Mouse (Mus musculus) stomach, embryonic 15.5 days (tissue): ENCODE results near the gene Glod5. TPM values are rescaled to one million over a fixed set of nuclear protein-coding genes. Genes with fewer than 3 reads are reported as not detected.

Source experiments
- ATAC-seq: fragments of 200-750 bp; cut with Nextera tagmentation; 2 replicates; pipeline ENCODE4 v1.8.0; 2017; ENCODE audit warnings: low read depth, moderate number of reproducible peaks, moderate TSS enrichment; ENCODE audit not compliant: insufficient read depth, low FRiP score
- H3K27ac ChIP-seq: fragments of 300-500 bp; sonication (generic); 2 replicates; pipeline ENCODE4 v1.5.1; 2015; ENCODE audit warnings: mild to moderate bottlenecking, inconsistent platforms
- H3K27me3 ChIP-seq: fragments of 300-500 bp; sonication (generic); replicated peaks from 2 replicates; pipeline ENCODE4 v1.6.1; 2015; ENCODE audit warnings: inconsistent platforms
- H3K36me3 ChIP-seq: fragments of 300-500 bp; sonication (generic); 2 replicates; pipeline ENCODE4 v1.6.1; 2015; ENCODE audit warnings: inconsistent platforms
- H3K4me1 ChIP-seq: fragments of 300-500 bp; sonication (generic); 2 replicates; pipeline ENCODE4 v1.6.1; 2015; ENCODE audit warnings: inconsistent platforms
- H3K4me2 ChIP-seq: fragments of 300-500 bp; sonication (generic); 2 replicates; pipeline ENCODE4 v1.6.1; 2015; ENCODE audit warnings: mild to moderate bottlenecking, inconsistent platforms
- H3K4me3 ChIP-seq: fragments of 300-500 bp; sonication (generic); replicated peaks from 2 replicates; pipeline ENCODE4 v1.5.1; 2015; ENCODE audit warnings: inconsistent platforms
- H3K9ac ChIP-seq: fragments of 300-500 bp; sonication (generic); 2 replicates; pipeline ENCODE4 v1.6.1; 2015; ENCODE audit warnings: inconsistent platforms
- H3K9me3 ChIP-seq: fragments of 300-500 bp; sonication (generic); 2 replicates; pipeline ENCODE4 v1.6.1; 2016; ENCODE audit warnings: inconsistent platforms
- WGBS: fragments of 180-500 bp; shearing (Covaris S2); methylation state at CpG from one replicate; pipeline ENCODE4 v1.1.7; 2015; 5-methylcytosine and 5-hydroxymethylcytosine counted together
- polyA plus RNA-seq: library from polyadenylated mRNA; unstranded; fragments of >200 nt; fragmentation: Nextera tagmentation; extraction: Ambion mirVana; gene quantifications from 2 replicates; pipeline ENCODE4 v1.2.1, GENCODE M21; 2015

Glod5 gene
- polyA plus RNA-seq, 1 experiment from 2014 or later: 1.3 TPM

GRCm38 (mm10) chrX:7963829-7964626, 54.3 kb downstream of the Glod5 start:
- H3K27me3 ChIP-seq: no peaks in the 10 kb centered on the region
- ATAC-seq: no peak
- 60% methylated on average over 7 of the region's 7 CpGs for WGBS

GRCm38 (mm10) chrX:7958868-7959267, 59.4 kb downstream of the Glod5 start:
- Histone ChIP-seq H3K9me3 (no peaks in the 10 kb centered on the region), H3K9ac (no peak overlapping the region), H3K4me2 (no peak overlapping the region), H3K4me3 (no peak overlapping the region), H3K27me3 (no peaks in the 10 kb centered on the region), H3K36me3 (no peaks in the 10 kb centered on the region), H3K27ac (no peak overlapping the region), H3K4me1 (no peaks in the 10 kb centered on the region)
- 83% methylated on average over 9 of the region's 9 CpGs for WGBS
- ATAC-seq: no peak

More at GRCm38 (mm10) chrX:7963829-7964626, 54.3 kb downstream of the Glod5 start:
- no peaks in the 10 kb centered on the region for H3K9me3 ChIP-seq
- no peaks in the 10 kb centered on the region for H3K36me3 ChIP-seq
- H3K4me1 ChIP-seq: no peaks in the 10 kb centered on the region
- H3K4me2 ChIP-seq: no peak overlapping the region
- no peak overlapping the region for H3K4me3 ChIP-seq
- no peak overlapping the region for H3K27ac ChIP-seq
- H3K9ac ChIP-seq: no peak overlapping the region

Other genes starting within 250 kb of the Glod5 start
- 38.9 and 42.4 TPM in 2 replicates for gene Gripap1, start 228.7 kb downstream of the Glod5 start, polyA plus RNA-seq
- 1.4 and 1.5 TPM in 2 replicates for gene Kcnd1, start 196.2 kb downstream of the Glod5 start, polyA plus RNA-seq
- gene Otud5, start 177.1 kb downstream of the Glod5 start, polyA plus RNA-seq: 44.3 and 44.7 TPM in 2 replicates
- 10.3 and 15.9 TPM in 2 replicates for gene Pim2, start 140.2 kb downstream of the Glod5 start, polyA plus RNA-seq
- gene Slc35a2, start 134.5 kb downstream of the Glod5 start, polyA plus RNA-seq: 39.0 and 39.4 TPM in 2 replicates
- 110 and 111 TPM in 2 replicates for gene Pqbp1, start 119.2 kb downstream of the Glod5 start, polyA plus RNA-seq
- gene Timm17b, start 119.1 kb downstream of the Glod5 start, polyA plus RNA-seq: 141 and 148 TPM in 2 replicates
- not detected in 2 replicates for gene Gm10491, start 110.7 kb downstream of the Glod5 start, polyA plus RNA-seq
- gene Gm10490, start 109.0 kb downstream of the Glod5 start, polyA plus RNA-seq: not detected in 2 replicates
- 13.0 and 13.2 TPM in 2 replicates for gene Pcsk1n, start 98.7 kb downstream of the Glod5 start, polyA plus RNA-seq
- gene Eras, start 89.9 kb downstream of the Glod5 start, polyA plus RNA-seq: not detected in 2 replicates
- 19.9 and 22.4 TPM in 2 replicates for gene Hdac6, start 70.6 kb downstream of the Glod5 start, polyA plus RNA-seq
- 4.2 and 9.7 TPM in 2 replicates for gene Gata1, start 40.4 kb downstream of the Glod5 start, polyA plus RNA-seq
- 46.3 and 47.4 TPM in 2 replicates for gene Suv39h1, start 56.3 kb upstream of the Glod5 start, polyA plus RNA-seq
- 0.48 and 1.2 TPM in 2 replicates for gene Was, start 72.0 kb upstream of the Glod5 start, polyA plus RNA-seq
- 24.1 and 27.3 TPM in 2 replicates for gene Wdr13, start 114.4 kb upstream of the Glod5 start, polyA plus RNA-seq
- 421 and 436 TPM in 2 replicates for gene Rbm3, start 127.4 kb upstream of the Glod5 start, polyA plus RNA-seq
- 11.9 and 12.6 TPM in 2 replicates for gene Tbc1d25, start 157.7 kb upstream of the Glod5 start, polyA plus RNA-seq
- 56.4 and 57.2 TPM in 2 replicates for gene Ebp, start 175.0 kb upstream of the Glod5 start, polyA plus RNA-seq
- 11.3 and 11.8 TPM in 2 replicates for gene Porcn, start 188.0 kb upstream of the Glod5 start, polyA plus RNA-seq
- gene Ftsj1, start 233.9 kb upstream of the Glod5 start, polyA plus RNA-seq: 36.8 and 38.3 TPM in 2 replicates